Mouse (Mus musculus): ENCODE data around the gene Dgcr2. TPM values are rescaled to one million over a fixed set of nuclear protein-coding genes. Genes with fewer than 3 reads are reported as not detected.

The Dgcr2 gene
- polyA plus RNA-seq, 1 experiment, result 99.8 TPM

- Histone ChIP-seq H3K27ac (ENCODE audit: insufficient read depth, low read depth, low read length) (no peak overlapping the region), H3K27me3 (replicated peaks; ENCODE audit: control insufficient read depth, insufficient read depth, low read length) (0 out of 2 replicates have a peak, but pooled peaks cover under 1% of the 10 kb centered on the region), H3K4me1 (ENCODE audit: control insufficient read depth, insufficient read depth, low read length) (0 out of 2 replicates have a peak, but pooled peaks cover 4% of the 10 kb centered on the region), H3K4me3 (ENCODE audit: insufficient read depth, low read depth, low read length) (no peak overlapping the region), H3K36me3 (ENCODE audit: control insufficient read depth, insufficient read depth, low read length) (no peaks in the 10 kb centered on the region)
- 52% methylated on average over 3 of the region's 3 CpGs for WGBS
- TF ChIP-seq POLR2A (IDR thresholded peaks at IDR 0.05; ENCODE audit: low read depth, low read length) (no peak), CTCF (conservative IDR thresholded peaks at IDR 0.05; ENCODE audit: insufficient read depth, insufficient read length, low read depth, low read length) (no peak)
- peak; percentile 81 for DNase-seq
These were observed 69.5 kb downstream of the Dgcr2 start for GRCm38 (mm10) chr16:17828867-17829266.

GRCm38 (mm10) chr16:17828229-17828628 is 70.1 kb downstream of the Dgcr2 start:
- H3K27me3 ChIP-seq (replicated peaks; ENCODE audit: control insufficient read depth, insufficient read depth, low read length), result no peaks in the 10 kb centered on the region
- no peak overlapping the region; the same call in 1 of the 2 replicates for H3K27ac ChIP-seq (ENCODE audit: insufficient read depth, low read depth, low read length)
- no peak overlapping the region for H3K4me3 ChIP-seq (ENCODE audit: insufficient read depth, low read depth, low read length)
- H3K36me3 ChIP-seq (ENCODE audit: control insufficient read depth, insufficient read depth, low read length), result no peaks in the 10 kb centered on the region
- DNase-seq, result no peak
- TF ChIP-seq CTCF (conservative IDR thresholded peaks at IDR 0.05; ENCODE audit: insufficient read depth, insufficient read length, low read depth, low read length), result no peak
- TF ChIP-seq POLR2A (IDR thresholded peaks at IDR 0.05; ENCODE audit: low read depth, low read length), result no peak
- 90% methylated on average over 2 of the region's 2 CpGs for WGBS
- 0 out of 2 replicates have a peak, but pooled peaks cover 4% of the 10 kb centered on the region for H3K4me1 ChIP-seq (ENCODE audit: control insufficient read depth, insufficient read depth, low read length)

GRCm38 (mm10) chr16:17826500-17826899 is 71.9 kb downstream of the Dgcr2 start:
- 0 out of 2 replicates have a peak, but pooled peaks cover 4% of the 10 kb centered on the region for H3K4me1 ChIP-seq (ENCODE audit: control insufficient read depth, insufficient read depth, low read length)
- WGBS, result 60% methylated on average over 2 of the region's 2 CpGs
- no peak for DNase-seq
- H3K4me3 ChIP-seq (ENCODE audit: insufficient read depth, low read depth, low read length), result no peak overlapping the region
- H3K27me3 ChIP-seq (replicated peaks; ENCODE audit: control insufficient read depth, insufficient read depth, low read length), result no peaks in the 10 kb centered on the region
- H3K36me3 ChIP-seq (ENCODE audit: control insufficient read depth, insufficient read depth, low read length), result no peaks in the 10 kb centered on the region
- TF ChIP-seq POLR2A (IDR thresholded peaks at IDR 0.05; ENCODE audit: low read depth, low read length) (no peak), CTCF (conservative IDR thresholded peaks at IDR 0.05; ENCODE audit: insufficient read depth, insufficient read length, low read depth, low read length) (no peak)
- H3K27ac ChIP-seq (ENCODE audit: insufficient read depth, low read depth, low read length), result no peak overlapping the region

- Histone ChIP-seq H3K27me3 (replicated peaks; ENCODE audit: control insufficient read depth, insufficient read depth, low read length) (no peaks in the 10 kb centered on the region), H3K4me1 (ENCODE audit: control insufficient read depth, insufficient read depth, low read length) (no peaks in the 10 kb centered on the region), H3K4me3 (ENCODE audit: insufficient read depth, low read depth, low read length) (no peak overlapping the region), H3K36me3 (ENCODE audit: control insufficient read depth, insufficient read depth, low read length) (no peaks in the 10 kb centered on the region), H3K27ac (ENCODE audit: insufficient read depth, low read depth, low read length) (no peak overlapping the region)
- TF ChIP-seq POLR2A (IDR thresholded peaks at IDR 0.05; ENCODE audit: low read depth, low read length), result no peak
- TF ChIP-seq CTCF (conservative IDR thresholded peaks at IDR 0.05; ENCODE audit: insufficient read depth, insufficient read length, low read depth, low read length), result no peak
- 89% methylated on average over 8 of the region's 8 CpGs for WGBS
- no peak for DNase-seq
These were observed 81.8 kb downstream of the Dgcr2 start for GRCm38 (mm10) chr16:17816528-17816927.

GRCm38 (mm10) chr16:17815411-17816402 is 82.7 kb downstream of the Dgcr2 start:
- no peaks in the 10 kb centered on the region for H3K36me3 ChIP-seq (ENCODE audit: control insufficient read depth, insufficient read depth, low read length)
- peak; percentile 79 for DNase-seq
- TF ChIP-seq POLR2A (IDR thresholded peaks at IDR 0.05; ENCODE audit: low read depth, low read length), result no peak
- peak; percentile 81 for TF ChIP-seq CTCF (conservative IDR thresholded peaks at IDR 0.05; ENCODE audit: insufficient read depth, insufficient read length, low read depth, low read length)
- 5% methylated on average over 63 of the region's 63 CpGs for WGBS
- H3K4me3 ChIP-seq (ENCODE audit: insufficient read depth, low read depth, low read length), result peak overlapping the region; percentile 41; the same call in 1 of the 2 replicates
- no peaks in the 10 kb centered on the region for H3K27me3 ChIP-seq (replicated peaks; ENCODE audit: control insufficient read depth, insufficient read depth, low read length)
- H3K4me1 ChIP-seq (ENCODE audit: control insufficient read depth, insufficient read depth, low read length), result no peaks in the 10 kb centered on the region
- no peak overlapping the region for H3K27ac ChIP-seq (ENCODE audit: insufficient read depth, low read depth, low read length)

DNA sequence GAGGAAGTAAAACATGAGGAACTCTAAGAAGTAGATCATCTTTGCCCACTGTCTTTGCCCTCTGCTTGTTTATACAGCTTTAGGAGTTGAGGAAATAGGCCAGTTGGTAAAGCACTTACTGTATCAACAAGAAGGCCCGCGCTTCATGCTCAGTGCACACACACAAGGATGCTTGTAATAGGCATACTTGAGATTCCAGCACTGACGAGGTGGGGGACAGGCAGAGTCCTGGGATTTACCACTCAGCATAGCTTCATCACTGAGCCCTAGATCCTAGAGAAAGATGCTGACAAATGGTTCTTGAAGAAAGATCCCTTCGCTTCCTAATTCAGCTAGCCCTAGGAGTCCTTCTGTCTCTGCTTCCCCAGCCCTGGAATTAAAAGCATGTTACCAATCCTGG is 85.2 kb downstream of the Dgcr2 start:
- no peaks in the 10 kb centered on the region for H3K4me1 ChIP-seq (ENCODE audit: control insufficient read depth, insufficient read depth, low read length)
- no peak for TF ChIP-seq CTCF (conservative IDR thresholded peaks at IDR 0.05; ENCODE audit: insufficient read depth, insufficient read length, low read depth, low read length)
- no peak for TF ChIP-seq POLR2A (IDR thresholded peaks at IDR 0.05; ENCODE audit: low read depth, low read length)
- H3K27ac ChIP-seq (ENCODE audit: insufficient read depth, low read depth, low read length), result no peak overlapping the region
- DNase-seq, result no peak
- 53% methylated on average over 4 of the region's 4 CpGs for WGBS
- H3K36me3 ChIP-seq (ENCODE audit: control insufficient read depth, insufficient read depth, low read length), result no peaks in the 10 kb centered on the region
- no peak overlapping the region for H3K4me3 ChIP-seq (ENCODE audit: insufficient read depth, low read depth, low read length)
- H3K27me3 ChIP-seq (replicated peaks; ENCODE audit: control insufficient read depth, insufficient read depth, low read length), result no peaks in the 10 kb centered on the region

DNA sequence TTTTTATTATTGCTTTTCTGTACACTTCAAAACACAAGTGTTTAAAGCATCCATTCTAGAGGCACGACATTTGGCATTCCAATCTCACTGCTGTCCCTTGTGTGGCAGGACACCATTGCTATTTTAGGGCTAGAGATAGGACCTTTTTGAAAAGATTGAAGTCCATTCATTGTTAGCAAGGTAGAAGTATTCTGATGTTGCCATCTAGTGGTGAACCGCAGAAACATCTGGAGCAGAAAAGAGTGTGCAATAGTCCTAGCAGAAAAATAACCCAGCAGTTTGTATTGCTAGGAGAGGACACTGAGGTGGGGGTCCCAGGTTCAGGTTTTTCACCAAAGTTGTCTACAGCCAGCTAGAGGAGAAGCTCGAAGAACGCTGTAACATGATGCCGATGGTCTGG is 86.2 kb downstream of the Dgcr2 start:
- H3K4me1 ChIP-seq (ENCODE audit: control insufficient read depth, insufficient read depth, low read length), result no peaks in the 10 kb centered on the region
- TF ChIP-seq POLR2A (IDR thresholded peaks at IDR 0.05; ENCODE audit: low read depth, low read length), result no peak
- TF ChIP-seq CTCF (conservative IDR thresholded peaks at IDR 0.05; ENCODE audit: insufficient read depth, insufficient read length, low read depth, low read length), result 0 out of 2 replicates have a peak, but pooled peaks have one; percentile 18
- H3K4me3 ChIP-seq (ENCODE audit: insufficient read depth, low read depth, low read length), result no peak overlapping the region
- no peaks in the 10 kb centered on the region for H3K27me3 ChIP-seq (replicated peaks; ENCODE audit: control insufficient read depth, insufficient read depth, low read length)
- DNase-seq, result peak; percentile 67
- 3% methylated on average over 5 of the region's 5 CpGs for WGBS
- no peak overlapping the region for H3K27ac ChIP-seq (ENCODE audit: insufficient read depth, low read depth, low read length)
- H3K36me3 ChIP-seq (ENCODE audit: control insufficient read depth, insufficient read depth, low read length), result no peaks in the 10 kb centered on the region
